Mouse (Mus musculus): ENCODE results near the gene Ovol2.

- TF ChIP-seq CTCF (IDR thresholded peaks at IDR 0.05; ENCODE audit: extremely low read depth, insufficient read depth, low read length) (no peak), POLR2A (IDR thresholded peaks at IDR 0.05; ENCODE audit: extremely low read depth, insufficient read depth, low read length) (no peak)
Measured at GRCm38 (mm10) chr2:144329937-144330336, 2.0 kb downstream of the Ovol2 start.
